Mouse (Mus musculus): ENCODE measurements around the gene Adgrl1. TPM values are rescaled to one million over a fixed set of nuclear protein-coding genes. Genes with fewer than 3 reads are reported as not detected.
A peak's percentile ranks its signal among the peaks of the same experiment; 100 is the strongest.

Adgrl1 gene
- polyA plus RNA-seq, 1 experiment from 2014 or later = 56.8 TPM

- H3K27me3 ChIP-seq = no peaks in the 10 kb centered on the region
- H3K27ac ChIP-seq (replicated peaks) = no peak overlapping the region
- H3K9me3 ChIP-seq = no peaks in the 10 kb centered on the region
- peaks cover 51% of the 10 kb centered on the region for H3K4me1 ChIP-seq (replicated peaks)
- H3K9ac ChIP-seq = no peak overlapping the region
- ATAC-seq (ENCODE audit: low FRiP score, low read depth) = no peak
- 75% methylated on average over 6 of the region's 6 CpGs for WGBS
- no peaks in the 10 kb centered on the region for H3K36me3 ChIP-seq
- no peak overlapping the region for H3K4me2 ChIP-seq
- H3K4me3 ChIP-seq = no peak overlapping the region
Observed at GRCm38 (mm10) chr8:83908583-83908982, 8.7 kb downstream of the Adgrl1 start.

DNA sequence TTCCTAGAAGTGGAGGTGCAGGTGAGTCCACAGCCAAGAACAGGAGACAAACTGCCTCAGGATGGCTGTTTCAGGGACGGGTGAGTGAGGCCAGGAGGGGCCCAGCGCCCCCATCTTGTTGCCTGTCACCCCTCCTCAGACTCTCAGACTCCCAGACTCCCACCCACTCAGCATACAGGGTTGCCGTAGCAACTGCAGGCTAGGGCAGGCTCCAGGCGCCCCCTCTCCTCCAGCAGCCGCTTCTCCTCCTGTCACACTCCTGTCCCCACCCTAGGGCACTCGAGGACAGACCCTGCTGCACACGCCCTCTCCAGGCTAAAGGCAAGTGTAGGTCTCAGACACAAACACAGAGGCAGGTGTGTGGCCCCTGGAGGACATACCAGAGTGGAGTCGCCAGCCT is 9.4 kb downstream of the Adgrl1 start:
- no peak overlapping the region for H3K4me3 ChIP-seq
- H3K4me2 ChIP-seq = no peak overlapping the region
- WGBS = 40% methylated on average over 8 of the region's 8 CpGs
- H3K9ac ChIP-seq = no peak overlapping the region
- no peaks in the 10 kb centered on the region for H3K36me3 ChIP-seq
- H3K9me3 ChIP-seq = no peaks in the 10 kb centered on the region
- no peak for ATAC-seq (ENCODE audit: low FRiP score, low read depth)
- no peaks in the 10 kb centered on the region for H3K27me3 ChIP-seq
- peaks cover 50% of the 10 kb centered on the region for H3K4me1 ChIP-seq (replicated peaks)
- no peak overlapping the region for H3K27ac ChIP-seq (replicated peaks)

- Histone ChIP-seq H3K9ac (no peak overlapping the region), H3K4me1 (replicated peaks) (peaks cover 45% of the 10 kb centered on the region), H3K36me3 (no peaks in the 10 kb centered on the region), H3K27me3 (no peaks in the 10 kb centered on the region), H3K4me2 (no peak overlapping the region), H3K9me3 (no peaks in the 10 kb centered on the region), H3K27ac (replicated peaks) (no peak overlapping the region), H3K4me3 (no peak overlapping the region)
- no peak for ATAC-seq (ENCODE audit: low FRiP score, low read depth)
- WGBS = 80% methylated on average over 5 of the region's 5 CpGs
Observed at GRCm38 (mm10) chr8:83911809-83912731, 12.2 kb downstream of the Adgrl1 start.

GRCm38 (mm10) chr8:83914232-83914631 is 14.3 kb downstream of the Adgrl1 start:
- 93% methylated on average over 3 of the region's 3 CpGs for WGBS

DNA sequence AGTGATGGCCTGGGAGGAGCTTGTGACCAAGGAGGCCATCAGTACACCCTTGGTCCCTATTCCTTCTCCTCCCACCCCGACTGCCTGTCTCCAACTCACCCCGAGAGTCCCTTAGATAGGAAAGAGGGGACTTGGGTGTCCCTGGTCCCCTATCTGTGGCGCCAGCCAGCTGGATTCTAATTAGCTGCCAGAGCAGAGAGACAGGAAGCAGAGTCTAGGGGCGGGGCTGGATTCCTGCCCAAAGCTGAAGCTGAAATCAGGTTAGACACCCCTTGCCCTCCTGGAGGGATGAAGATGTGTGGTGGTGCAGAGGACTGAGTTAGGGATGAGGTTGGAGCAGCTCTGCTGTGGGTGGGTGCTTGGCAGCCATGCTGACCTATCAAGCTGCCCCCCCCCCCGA is 15.0 kb downstream of the Adgrl1 start:
- Histone ChIP-seq H3K27me3 (no peaks in the 10 kb centered on the region), H3K4me2 (no peak overlapping the region), H3K9me3 (no peaks in the 10 kb centered on the region), H3K4me3 (no peak overlapping the region), H3K9ac (no peak overlapping the region), H3K27ac (replicated peaks) (no peak overlapping the region), H3K4me1 (replicated peaks) (peaks cover 23% of the 10 kb centered on the region), H3K36me3 (peaks cover 8% of the 10 kb centered on the region)
- WGBS = 63% methylated on average over 5 of the region's 5 CpGs
- peak; percentile 10; the same call in 1 of the 2 replicates for ATAC-seq (ENCODE audit: low FRiP score, low read depth)

More at GRCm38 (mm10) chr8:83914232-83914631, 14.3 kb downstream of the Adgrl1 start:
- Histone ChIP-seq H3K9ac (no peak overlapping the region), H3K4me3 (no peak overlapping the region), H3K9me3 (no peaks in the 10 kb centered on the region), H3K27ac (replicated peaks) (no peak overlapping the region), H3K4me2 (no peak overlapping the region), H3K36me3 (peaks cover 2% of the 10 kb centered on the region), H3K4me1 (replicated peaks) (peaks cover 29% of the 10 kb centered on the region), H3K27me3 (no peaks in the 10 kb centered on the region)
- ATAC-seq (ENCODE audit: low FRiP score, low read depth) = no peak

DNA sequence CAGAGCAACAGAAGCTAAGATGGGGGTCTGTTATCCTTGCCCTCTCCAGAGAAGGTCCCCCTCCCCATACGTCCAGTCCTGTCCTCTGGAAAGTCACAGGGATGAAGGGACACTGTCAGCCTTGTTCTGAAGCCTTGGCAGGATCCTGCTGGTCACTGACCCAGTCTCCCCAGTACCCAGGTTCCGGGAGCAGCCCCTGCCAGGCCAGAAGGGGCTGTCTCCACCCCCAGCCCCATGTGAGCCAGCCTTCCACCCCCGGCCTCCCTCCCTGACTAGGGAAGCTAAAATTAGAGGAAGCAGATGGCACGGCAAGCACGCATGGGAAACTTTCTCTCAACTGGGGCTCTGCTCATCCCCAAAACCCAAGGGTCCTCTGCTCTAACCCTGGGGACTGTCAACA is 16.1 kb downstream of the Adgrl1 start:
- no peak overlapping the region for H3K27ac ChIP-seq (replicated peaks)
- H3K36me3 ChIP-seq = peaks cover 19% of the 10 kb centered on the region
- no peak overlapping the region for H3K4me3 ChIP-seq
- H3K4me2 ChIP-seq = no peak overlapping the region
- peaks cover 23% of the 10 kb centered on the region for H3K4me1 ChIP-seq (replicated peaks)
- WGBS = 68% methylated on average over 5 of the region's 5 CpGs
- H3K9ac ChIP-seq = no peak overlapping the region
- H3K9me3 ChIP-seq = no peaks in the 10 kb centered on the region
- ATAC-seq (ENCODE audit: low FRiP score, low read depth) = no peak
- no peaks in the 10 kb centered on the region for H3K27me3 ChIP-seq

GRCm38 (mm10) chr8:83917566-83917965 is 17.7 kb downstream of the Adgrl1 start:
- Histone ChIP-seq H3K4me2 (no peak overlapping the region), H3K27ac (replicated peaks) (no peak overlapping the region), H3K36me3 (peaks cover 28% of the 10 kb centered on the region), H3K4me3 (no peak overlapping the region), H3K4me1 (replicated peaks) (peaks cover 17% of the 10 kb centered on the region), H3K9ac (no peak overlapping the region), H3K9me3 (no peaks in the 10 kb centered on the region), H3K27me3 (no peaks in the 10 kb centered on the region)
- ATAC-seq (ENCODE audit: low FRiP score, low read depth) = no peak
- 74% methylated on average over 6 of the region's 6 CpGs for WGBS

GRCm38 (mm10) chr8:83921558-83921957 is 21.7 kb downstream of the Adgrl1 start:
- no peak; the same call in 1 of the 2 replicates for ATAC-seq (ENCODE audit: low FRiP score, low read depth)
- Histone ChIP-seq H3K27me3 (no peaks in the 10 kb centered on the region), H3K4me1 (replicated peaks) (no peaks in the 10 kb centered on the region), H3K27ac (replicated peaks) (no peak overlapping the region), H3K36me3 (peaks cover 57% of the 10 kb centered on the region), H3K9ac (no peak overlapping the region), H3K4me3 (no peak overlapping the region), H3K4me2 (no peak overlapping the region), H3K9me3 (no peaks in the 10 kb centered on the region)
- 74% methylated on average over 3 of the region's 3 CpGs for WGBS

GRCm38 (mm10) chr8:83922727-83923126 is 22.8 kb downstream of the Adgrl1 start:
- no peak for ATAC-seq (ENCODE audit: low FRiP score, low read depth)
- H3K27ac ChIP-seq (replicated peaks) = no peak overlapping the region
- H3K27me3 ChIP-seq = no peaks in the 10 kb centered on the region
- H3K36me3 ChIP-seq = peaks cover 57% of the 10 kb centered on the region
- no peak overlapping the region for H3K9ac ChIP-seq
- H3K4me1 ChIP-seq (replicated peaks) = no peaks in the 10 kb centered on the region
- no peak overlapping the region for H3K4me3 ChIP-seq
- 94% methylated on average over 8 of the region's 8 CpGs for WGBS
- H3K9me3 ChIP-seq = no peaks in the 10 kb centered on the region
- H3K4me2 ChIP-seq = no peak overlapping the region

DNA sequence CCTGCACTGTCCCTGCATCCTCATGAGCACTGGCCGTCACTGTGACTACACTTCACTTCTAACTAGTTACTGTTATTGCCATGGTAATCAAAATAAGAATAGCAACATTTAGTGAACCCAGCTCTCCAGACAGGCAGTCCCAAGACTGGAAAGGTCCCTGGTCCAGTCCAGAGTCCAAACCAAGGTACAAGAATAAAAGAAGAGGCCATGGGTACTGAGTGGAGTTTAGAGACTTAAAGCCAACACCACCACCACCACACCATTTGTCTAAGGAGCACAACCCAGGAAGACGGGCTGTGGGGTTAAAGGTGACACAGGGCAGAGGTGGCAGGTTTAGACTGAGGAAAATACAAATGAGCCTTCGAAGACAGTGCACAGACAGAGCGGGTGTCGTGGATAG is 24.7 kb downstream of the Adgrl1 start:
- Histone ChIP-seq H3K4me3 (no peak overlapping the region), H3K4me2 (no peak overlapping the region), H3K27ac (replicated peaks) (no peak overlapping the region), H3K36me3 (peaks cover 65% of the 10 kb centered on the region), H3K27me3 (no peaks in the 10 kb centered on the region), H3K9me3 (no peaks in the 10 kb centered on the region), H3K9ac (no peak overlapping the region), H3K4me1 (replicated peaks) (no peaks in the 10 kb centered on the region)
- no peak for ATAC-seq (ENCODE audit: low FRiP score, low read depth)
- 85% methylated on average over 5 of the region's 5 CpGs for WGBS

- no peak for ATAC-seq (ENCODE audit: low FRiP score, low read depth)
- Histone ChIP-seq H3K4me2 (no peak overlapping the region), H3K27ac (replicated peaks) (no peak overlapping the region), H3K9ac (no peak overlapping the region), H3K9me3 (no peaks in the 10 kb centered on the region), H3K36me3 (peaks cover 66% of the 10 kb centered on the region), H3K27me3 (no peaks in the 10 kb centered on the region), H3K4me3 (no peak overlapping the region), H3K4me1 (replicated peaks) (no peaks in the 10 kb centered on the region)
- WGBS = 70% methylated on average over 7 of the region's 7 CpGs
Observed at GRCm38 (mm10) chr8:83926266-83926665, 26.4 kb downstream of the Adgrl1 start.

- no peak overlapping the region for H3K4me2 ChIP-seq
- 92% methylated on average over 5 of the region's 5 CpGs for WGBS
- H3K27me3 ChIP-seq = no peaks in the 10 kb centered on the region
- H3K4me1 ChIP-seq (replicated peaks) = no peaks in the 10 kb centered on the region
- no peak overlapping the region for H3K4me3 ChIP-seq
- ATAC-seq (ENCODE audit: low FRiP score, low read depth) = no peak
- peaks cover 97% of the 10 kb centered on the region for H3K36me3 ChIP-seq
- H3K9ac ChIP-seq = no peak overlapping the region
- H3K27ac ChIP-seq (replicated peaks) = no peak overlapping the region
- H3K9me3 ChIP-seq = no peaks in the 10 kb centered on the region
Observed at GRCm38 (mm10) chr8:83934222-83934621, 34.3 kb downstream of the Adgrl1 start.
